Mouse (Mus musculus) G1E-ER4 (cell line): ENCODE results near the gene Mobp. TPM values are rescaled to one million over a fixed set of nuclear protein-coding genes. Genes with fewer than 3 reads are reported as not detected.

ENCODE experiments used
- GATA1 ChIP-seq: IDR thresholded peaks from one replicate; pipeline ENCODE4 v1.8.0; 2012; ENCODE audit warnings: low read length, inconsistent platforms
- polyA plus RNA-seq: library from polyadenylated mRNA; stranded (reverse); fragments of >175 nt; gene quantifications from 2 replicates; pipeline ENCODE4 v1.2.3, GENCODE M21; 2012

Gene Mobp
- polyA plus RNA-seq, 1 experiment: not detected

DNA sequence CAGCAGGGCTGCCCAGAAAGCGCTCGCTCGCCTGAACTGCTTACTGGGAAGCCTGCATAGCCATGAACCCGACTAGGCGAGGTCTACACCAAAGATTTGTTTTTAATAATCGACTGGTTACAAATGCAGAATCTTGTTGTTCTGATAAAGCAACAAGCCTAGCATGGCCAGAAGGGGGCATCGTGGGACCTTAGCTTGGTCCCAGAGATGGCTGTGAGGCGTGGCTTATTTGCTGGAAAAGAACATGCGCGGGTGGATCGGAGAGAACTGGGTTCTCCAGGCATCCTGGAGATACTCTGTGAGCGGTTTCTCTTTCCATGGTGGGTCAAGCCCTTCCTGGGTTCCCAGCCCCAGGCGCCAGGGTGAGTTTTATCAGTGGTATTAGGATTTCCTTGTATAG, 35.0 kb downstream of the Mobp start:
- no peak for TF ChIP-seq GATA1

- TF ChIP-seq GATA1: no peak
Observed at GRCm38 (mm10) chr9:120186856-120187255, 37.3 kb downstream of the Mobp start.

GRCm38 (mm10) chr9:120190891-120191290, 41.4 kb downstream of the Mobp start:
- TF ChIP-seq GATA1: no peak

DNA sequence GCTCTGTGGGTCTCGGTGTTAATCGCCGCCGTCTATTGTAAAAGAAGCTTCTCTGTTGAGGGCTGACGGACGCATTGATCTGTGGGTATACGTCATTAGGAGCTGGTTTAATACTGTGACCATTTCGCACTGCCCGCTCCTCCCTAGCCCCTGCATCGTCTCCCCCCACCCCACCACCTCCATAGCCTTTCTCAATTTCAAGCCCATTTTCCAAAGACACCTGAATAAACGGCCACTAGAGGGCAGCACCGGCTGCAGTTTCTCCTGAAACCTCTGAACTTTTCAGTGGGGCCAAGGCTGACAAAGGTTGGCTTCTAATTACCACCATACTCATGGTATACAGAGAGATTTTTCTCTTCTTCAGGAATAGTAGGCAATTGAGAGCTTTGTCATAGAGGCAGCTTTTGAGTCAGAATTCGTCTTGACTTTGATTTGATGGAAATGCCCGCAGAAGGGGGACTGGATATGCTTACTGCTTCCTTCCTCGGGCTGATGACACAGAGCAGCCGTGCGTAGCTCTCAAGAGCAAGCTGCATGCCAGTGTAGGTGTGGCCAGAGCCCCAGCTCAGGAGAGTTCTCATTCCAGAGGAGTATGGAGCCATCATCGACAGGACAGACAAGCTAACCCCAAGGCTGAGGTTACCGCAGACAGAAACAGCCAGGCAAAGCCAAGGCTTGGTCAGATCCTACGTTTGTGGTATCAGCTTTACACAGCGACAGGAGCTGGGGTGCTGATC, 42.0 kb downstream of the Mobp start:
- TF ChIP-seq GATA1: no peak

- TF ChIP-seq GATA1: no peak
Observed at GRCm38 (mm10) chr9:120192742-120193141, 43.2 kb downstream of the Mobp start.

- TF ChIP-seq GATA1: no peak
Observed at GRCm38 (mm10) chr9:120200873-120201272, 51.4 kb downstream of the Mobp start.

DNA sequence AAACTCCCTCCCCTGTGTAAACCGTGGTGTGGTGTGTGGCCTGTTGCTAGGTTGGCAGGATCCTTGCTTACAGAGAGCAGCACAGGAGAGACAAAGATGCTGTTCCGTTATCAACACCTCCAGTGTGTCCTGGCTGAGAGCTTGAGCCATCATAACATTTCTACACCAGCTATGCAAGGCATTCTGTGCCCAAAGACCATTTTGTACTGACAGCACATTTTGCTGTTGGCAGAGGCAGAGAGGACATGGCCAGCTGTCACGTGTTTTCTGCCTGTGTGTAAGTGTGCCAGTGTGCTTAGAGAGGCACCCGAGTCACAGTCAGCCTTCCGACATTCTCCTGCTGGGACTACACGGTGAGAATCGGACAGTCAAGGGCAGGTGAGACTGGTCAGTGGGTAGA, 52.2 kb downstream of the Mobp start:
- no peak for TF ChIP-seq GATA1

DNA sequence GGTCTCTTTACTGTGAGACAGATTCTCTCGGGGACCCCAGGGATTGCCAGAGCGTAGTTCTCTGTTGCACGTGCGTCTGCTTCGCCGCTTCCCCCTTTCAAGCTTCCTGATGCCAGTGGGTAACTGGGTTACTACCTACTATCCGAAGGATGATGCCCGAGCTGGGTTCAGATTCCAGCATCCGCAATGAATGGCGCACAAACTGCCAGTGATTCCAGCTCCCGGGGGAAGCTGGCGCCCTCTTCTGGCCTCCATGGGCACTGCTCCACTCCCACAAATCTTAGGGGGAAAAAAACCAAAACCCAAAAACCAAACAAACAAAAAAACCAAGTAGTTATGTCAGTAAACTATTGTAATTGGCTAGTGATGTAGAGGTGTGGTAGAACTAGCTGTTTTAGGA, 53.2 kb downstream of the Mobp start:
- no peak for TF ChIP-seq GATA1

- TF ChIP-seq GATA1: no peak
Observed at GRCm38 (mm10) chr9:120203936-120204335, 54.4 kb downstream of the Mobp start.

- no peak for TF ChIP-seq GATA1
Observed at GRCm38 (mm10) chr9:120206897-120207296, 57.4 kb downstream of the Mobp start.

GRCm38 (mm10) chr9:120210068-120210467, 60.6 kb downstream of the Mobp start:
- no peak for TF ChIP-seq GATA1

GRCm38 (mm10) chr9:120210865-120211264, 61.4 kb downstream of the Mobp start:
- no peak for TF ChIP-seq GATA1

DNA sequence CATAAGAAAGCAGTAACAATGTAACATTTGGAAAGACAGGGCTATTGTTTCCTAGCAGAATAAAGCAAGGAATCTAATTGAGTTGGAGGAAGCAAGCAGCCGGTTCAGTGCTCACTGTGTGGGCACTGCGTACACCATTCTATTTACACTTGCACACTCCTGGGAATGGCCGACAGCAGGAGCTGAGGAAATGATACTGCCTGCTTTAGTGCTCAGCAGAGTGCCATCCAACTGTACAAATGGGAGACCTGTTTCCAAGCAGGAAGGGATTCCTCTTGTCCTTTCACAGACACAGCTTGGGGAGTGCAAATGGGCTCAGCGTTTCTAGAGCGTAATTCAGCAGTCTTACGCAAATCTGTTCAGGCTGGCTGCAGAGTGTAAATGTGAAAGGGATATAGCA, 63.4 kb downstream of the Mobp start:
- no peak for TF ChIP-seq GATA1

DNA sequence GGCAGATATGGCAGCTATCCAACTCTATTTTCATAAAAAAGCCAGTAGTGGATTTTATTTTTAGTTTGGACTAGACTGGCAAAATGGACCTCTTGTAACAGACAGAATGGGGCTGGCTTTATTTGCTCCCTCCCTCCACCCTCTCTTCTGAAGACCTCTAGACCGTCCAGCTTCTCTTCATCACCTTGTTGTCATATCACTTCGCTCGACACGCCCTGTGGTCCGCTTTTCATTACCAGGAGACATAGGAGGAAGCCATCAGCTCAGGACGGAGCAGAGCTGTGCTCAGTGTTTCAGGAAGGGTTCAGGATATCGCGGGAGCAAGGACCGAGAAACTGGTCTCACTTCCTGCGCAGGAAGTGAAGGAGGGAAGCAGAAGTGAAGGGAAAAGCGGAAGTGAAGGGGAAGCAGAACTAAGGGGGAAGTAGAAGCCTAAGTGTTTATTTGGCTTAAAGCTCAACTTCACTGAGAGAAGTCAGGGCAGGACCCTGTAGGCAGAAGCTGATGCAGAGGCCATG, 65.5 kb downstream of the Mobp start:
- no peak for TF ChIP-seq GATA1

DNA sequence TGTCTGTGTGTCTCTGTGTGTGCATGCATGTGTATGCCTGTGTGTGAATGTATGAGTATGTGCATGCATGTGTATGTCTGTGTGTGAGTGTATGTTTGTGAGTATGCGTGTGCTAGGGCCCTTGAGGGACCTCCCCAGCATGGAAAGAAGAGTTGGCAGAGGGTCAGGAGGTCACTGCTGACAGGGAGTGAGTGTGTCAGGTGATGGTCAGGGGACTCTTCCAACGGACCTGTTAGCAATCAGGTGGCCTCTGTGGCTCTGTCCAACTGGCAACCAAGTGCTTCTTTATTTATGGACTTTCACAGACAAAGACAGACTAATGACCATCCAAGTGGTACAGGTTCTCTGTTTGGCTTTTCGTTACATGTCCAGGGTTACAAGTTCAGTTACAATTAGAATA, 69.9 kb downstream of the Mobp start:
- TF ChIP-seq GATA1: no peak

Other genes starting within 250 kb of the Mobp start
- 27.8 and 34.7 TPM in 2 replicates for gene Gorasp1, start 212.1 kb upstream of the Mobp start, polyA plus RNA-seq
- gene Ttc21a, start 212.1 kb upstream of the Mobp start, polyA plus RNA-seq: 0.03 TPM in 1 of 2 replicates, not detected in the other
- 33.4 and 36.8 TPM in 2 replicates for gene Csrnp1, start 165.0 kb upstream of the Mobp start, polyA plus RNA-seq
- not detected in 2 replicates for gene Xirp1, start 126.1 kb upstream of the Mobp start, polyA plus RNA-seq
- not detected in 2 replicates for gene Cx3cr1, start 79.8 kb upstream of the Mobp start, polyA plus RNA-seq
- gene Ccr8, start 57.6 kb upstream of the Mobp start, polyA plus RNA-seq: not detected in 2 replicates
- 70.4 and 90.9 TPM in 2 replicates for gene Slc25a38, start 39.3 kb upstream of the Mobp start, polyA plus RNA-seq
- gene Rpsa, start 22.0 kb upstream of the Mobp start, polyA plus RNA-seq: 2,255 and 20,590 TPM in 2 replicates
- gene Myrip, start 151.8 kb downstream of the Mobp start, polyA plus RNA-seq: not detected in 2 replicates